Mouse (Mus musculus) cortical plate, adult 2 months (tissue): Measurements from ENCODE around the gene 2310030G06Rik.

Experiments
- CTCF ChIP-seq: fragments of 200-500 bp; IDR thresholded peaks from 2 replicates; pipeline ENCODE4 v1.5.1; 2011; ENCODE audit warnings: mild to moderate bottlenecking, control low read depth, low read length; ENCODE audit not compliant: insufficient read depth; ENCODE audit errors: extremely low read depth
- POLR2A ChIP-seq: fragments of 200-500 bp; IDR thresholded peaks from 2 replicates; pipeline ENCODE4 v1.6.1; 2011; ENCODE audit warnings: mild to moderate bottlenecking, low read length, control low read depth; ENCODE audit not compliant: insufficient read depth; ENCODE audit errors: extremely low read depth

GRCm38 (mm10) chr9:50695153-50695552 lies 51.2 kb downstream of the 2310030G06Rik start:
- TF ChIP-seq POLR2A (no peak), CTCF (no peak)
